Mouse (Mus musculus) kidney, embryonic 16.5 days (tissue): Measurements from ENCODE around the gene Kcnab1. TPM values are rescaled to one million over a fixed set of nuclear protein-coding genes. Genes with fewer than 3 reads are reported as not detected.

Source experiments
- ATAC-seq: fragments of 200-750 bp; cut with Nextera tagmentation; 2 replicates; pipeline ENCODE4 v1.8.0; 2017; ENCODE audit warnings: moderate TSS enrichment; ENCODE audit not compliant: low FRiP score, low TSS enrichment
- H3K27ac ChIP-seq: fragments of 300-500 bp; sonication (generic); 2 replicates; pipeline ENCODE4 v1.5.1; 2014; ENCODE audit warnings: low read length
- H3K27me3 ChIP-seq: fragments of 300-500 bp; sonication (generic); 2 replicates; pipeline ENCODE4 v1.6.1; 2014; ENCODE audit warnings: low read length, control low read depth, mixed read lengths; ENCODE audit not compliant: insufficient read depth
- H3K36me3 ChIP-seq: fragments of 300-500 bp; sonication (generic); 2 replicates; pipeline ENCODE4 v1.6.1; 2014; ENCODE audit warnings: low read length, control low read depth, mixed read lengths; ENCODE audit not compliant: insufficient read depth
- H3K4me1 ChIP-seq: fragments of 300-500 bp; sonication (generic); 2 replicates; pipeline ENCODE4 v1.6.1; 2014; ENCODE audit warnings: low read length, control low read depth, mixed read lengths; ENCODE audit not compliant: insufficient read depth
- H3K4me2 ChIP-seq: fragments of 300-500 bp; sonication (generic); replicated peaks from 2 replicates; pipeline ENCODE4 v1.6.1; 2014; ENCODE audit warnings: low read depth, low read length
- H3K4me3 ChIP-seq: fragments of 300-500 bp; sonication (generic); 2 replicates; pipeline ENCODE4 v1.5.1; 2014; ENCODE audit warnings: mild to moderate bottlenecking, low read length
- H3K9ac ChIP-seq: fragments of 300-500 bp; sonication (generic); replicated peaks from 2 replicates; pipeline ENCODE4 v1.6.1; 2014; ENCODE audit warnings: low read length
- H3K9me3 ChIP-seq: fragments of 300-500 bp; sonication (generic); 2 replicates; pipeline ENCODE4 v1.6.1; 2016; ENCODE audit warnings: low read length, control low read depth
- WGBS: fragments of 180-500 bp; shearing (Covaris S2); extraction: QIAGEN DNeasy Blood & Tissue Kit; methylation state at CpG from one replicate; pipeline ENCODE4 v1.1.7; 2014; 5-methylcytosine and 5-hydroxymethylcytosine counted together
- polyA plus RNA-seq: library from polyadenylated mRNA; unstranded; fragments of >200 nt; fragmentation: Nextera tagmentation; extraction: Ambion mirVana; gene quantifications from 2 replicates; pipeline ENCODE4 v1.2.1, GENCODE M21; 2015

Gene Kcnab1
- polyA plus RNA-seq, 1 experiment from 2014 or later: 4.1 TPM

DNA sequence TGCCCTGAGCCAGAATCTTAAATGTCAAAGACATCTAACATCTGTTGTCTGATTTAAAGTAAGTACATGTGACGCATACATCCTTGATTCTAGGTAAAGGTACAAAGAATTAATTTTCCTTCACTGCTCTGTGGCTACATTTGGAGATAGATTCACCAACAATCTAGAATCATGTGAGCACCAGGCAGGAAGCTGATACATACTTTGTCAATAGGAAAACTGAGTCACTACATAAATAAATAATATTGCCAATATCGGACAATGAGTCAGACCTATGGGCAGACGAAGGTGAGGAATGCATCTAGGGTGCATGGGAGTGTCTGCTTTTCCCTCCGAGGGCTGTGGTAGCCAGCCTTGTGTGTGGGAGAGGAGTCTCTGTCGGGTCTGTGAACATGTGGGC is 25.7 kb downstream of the Kcnab1 start:
- ATAC-seq: no peak

DNA sequence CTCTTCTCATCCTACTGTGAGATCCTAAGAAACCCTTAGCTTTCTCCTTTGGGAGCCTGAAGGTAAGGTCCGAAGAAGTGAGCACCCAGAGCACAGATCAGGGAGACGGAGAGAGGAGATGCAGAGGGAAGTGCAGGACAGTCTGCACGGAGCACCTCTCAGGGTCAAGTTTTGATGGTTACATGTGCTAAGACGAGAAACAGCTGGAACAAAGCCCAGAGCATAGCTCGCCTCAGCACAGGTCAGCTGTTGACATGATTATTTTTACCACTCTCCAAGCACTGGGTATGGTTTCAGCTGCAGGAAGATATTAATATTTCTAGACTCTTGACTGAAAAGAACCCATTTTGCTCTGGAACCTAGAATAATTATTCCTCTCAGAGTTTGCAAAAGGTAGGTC is 27.7 kb downstream of the Kcnab1 start:
- no peak for ATAC-seq
- Histone ChIP-seq H3K9ac (no peak overlapping the region), H3K4me3 (no peak overlapping the region), H3K27ac (no peak overlapping the region), H3K9me3 (no peaks in the 10 kb centered on the region), H3K4me1 (no peaks in the 10 kb centered on the region), H3K27me3 (no peaks in the 10 kb centered on the region), H3K36me3 (no peaks in the 10 kb centered on the region), H3K4me2 (no peak overlapping the region)
- WGBS: 44% methylated on average over 5 of the region's 5 CpGs

More for the DNA sequence above, 25.7 kb downstream of the Kcnab1 start:
- no peaks in the 10 kb centered on the region for H3K36me3 ChIP-seq
- WGBS: 66% methylated on average over 5 of the region's 5 CpGs
- no peaks in the 10 kb centered on the region for H3K4me1 ChIP-seq
- H3K9me3 ChIP-seq: no peaks in the 10 kb centered on the region
- no peak overlapping the region for H3K4me2 ChIP-seq
- no peak overlapping the region for H3K9ac ChIP-seq
- H3K27ac ChIP-seq: no peak overlapping the region
- no peak overlapping the region for H3K4me3 ChIP-seq
- H3K27me3 ChIP-seq: no peaks in the 10 kb centered on the region

DNA sequence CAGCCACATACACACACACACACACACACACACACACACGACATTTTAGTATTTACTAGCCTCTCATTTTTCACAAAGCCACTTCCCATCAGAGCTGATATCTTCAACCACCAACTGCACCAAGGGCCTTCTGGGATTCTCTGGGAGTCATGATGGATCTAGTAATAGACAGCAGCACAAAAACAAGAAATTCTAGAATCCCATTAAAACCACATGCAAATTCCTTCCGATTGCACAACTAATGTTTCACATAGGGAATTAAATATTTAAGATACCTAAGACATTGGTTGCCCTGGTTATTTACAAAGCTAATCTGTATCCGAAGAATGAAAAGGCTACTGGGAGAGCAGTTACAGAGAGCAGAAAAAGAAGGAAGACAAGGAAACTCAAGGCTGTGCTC is 29.6 kb downstream of the Kcnab1 start:
- Histone ChIP-seq H3K9me3 (no peaks in the 10 kb centered on the region), H3K4me2 (no peak overlapping the region), H3K4me3 (no peak overlapping the region), H3K27ac (no peak overlapping the region), H3K9ac (no peak overlapping the region), H3K27me3 (no peaks in the 10 kb centered on the region), H3K4me1 (no peaks in the 10 kb centered on the region), H3K36me3 (no peaks in the 10 kb centered on the region)
- 84% methylated on average over 3 of the region's 3 CpGs for WGBS
- no peak for ATAC-seq

DNA sequence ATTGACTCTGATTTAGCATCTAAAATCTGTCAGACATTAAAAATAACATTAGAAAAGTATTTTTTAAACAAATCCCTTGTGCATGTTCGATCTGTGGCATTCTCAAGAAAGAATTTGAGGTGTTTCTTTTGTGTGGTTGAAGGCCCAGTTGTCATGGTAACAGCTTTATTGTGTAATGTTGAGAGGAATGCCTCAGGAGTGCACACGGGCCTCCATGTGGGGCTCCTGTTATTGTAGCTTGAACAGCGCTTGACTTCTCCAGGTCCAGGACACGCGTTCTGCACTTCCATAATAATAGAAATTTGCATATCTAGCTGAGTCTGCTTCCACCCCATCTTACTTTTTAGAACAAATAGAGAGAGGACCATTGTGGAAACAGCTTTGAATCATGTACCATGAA is 36.0 kb downstream of the Kcnab1 start:
- no peak overlapping the region for H3K27ac ChIP-seq
- H3K9ac ChIP-seq: no peak overlapping the region
- 69% methylated on average over 5 of the region's 5 CpGs for WGBS
- ATAC-seq: no peak
- H3K4me2 ChIP-seq: no peak overlapping the region
- H3K4me3 ChIP-seq: no peak overlapping the region
- H3K9me3 ChIP-seq: no peaks in the 10 kb centered on the region
- no peaks in the 10 kb centered on the region for H3K4me1 ChIP-seq
- no peaks in the 10 kb centered on the region for H3K36me3 ChIP-seq
- H3K27me3 ChIP-seq: no peaks in the 10 kb centered on the region

DNA sequence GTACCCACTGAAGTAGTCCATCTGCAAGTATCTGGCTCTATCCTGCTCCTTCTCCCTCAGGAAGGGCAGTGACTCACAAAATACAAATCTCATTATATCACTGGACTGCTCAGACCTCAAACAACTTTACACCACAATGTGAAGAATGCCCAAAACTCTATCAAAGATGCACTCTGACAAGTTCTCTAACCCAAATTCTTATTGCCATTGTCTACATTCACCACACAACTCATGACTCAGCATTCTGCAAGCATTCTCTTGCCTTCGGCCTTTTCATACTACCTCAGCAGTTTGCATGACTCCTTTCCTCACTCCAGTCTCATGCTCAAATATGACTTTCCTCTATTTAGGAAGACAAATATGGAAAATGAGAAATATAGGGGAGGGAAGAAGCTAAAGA is 42.6 kb downstream of the Kcnab1 start:
- Histone ChIP-seq H3K9ac (no peak overlapping the region), H3K27ac (no peak overlapping the region), H3K27me3 (no peaks in the 10 kb centered on the region), H3K36me3 (no peaks in the 10 kb centered on the region), H3K4me3 (no peak overlapping the region), H3K4me1 (no peaks in the 10 kb centered on the region), H3K4me2 (no peak overlapping the region), H3K9me3 (no peaks in the 10 kb centered on the region)
- 85% methylated on average over 1 of the region's 1 CpGs for WGBS
- no peak for ATAC-seq

DNA sequence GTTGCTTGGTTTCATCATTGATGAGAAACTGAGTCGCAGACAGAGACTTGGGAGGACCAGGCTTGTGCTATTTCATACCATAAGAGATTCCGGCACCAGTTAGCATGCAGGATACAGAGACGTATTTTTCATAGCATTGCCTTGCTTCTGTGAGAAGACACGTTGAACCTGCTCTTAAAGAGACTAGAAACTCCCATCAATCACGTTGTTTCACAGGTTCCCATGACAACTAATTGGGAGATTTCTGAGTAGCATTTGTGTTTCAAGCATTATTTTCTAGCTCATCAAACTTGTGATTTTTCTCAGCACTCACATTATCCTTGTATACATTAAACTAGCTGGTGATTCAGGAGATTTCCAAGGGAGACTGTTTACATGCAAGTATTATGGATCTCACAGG is 63.8 kb downstream of the Kcnab1 start:
- no peaks in the 10 kb centered on the region for H3K4me1 ChIP-seq
- 73% methylated on average over 5 of the region's 5 CpGs for whole genome bisulfite sequencing
- no peaks in the 10 kb centered on the region for H3K9me3 ChIP-seq
- no peak overlapping the region for H3K4me3 ChIP-seq
- ATAC-seq: no peak
- H3K27me3 ChIP-seq: no peaks in the 10 kb centered on the region
- no peak overlapping the region for H3K4me2 ChIP-seq
- no peaks in the 10 kb centered on the region for H3K36me3 ChIP-seq
- no peak overlapping the region for H3K9ac ChIP-seq
- H3K27ac ChIP-seq: no peak overlapping the region

DNA sequence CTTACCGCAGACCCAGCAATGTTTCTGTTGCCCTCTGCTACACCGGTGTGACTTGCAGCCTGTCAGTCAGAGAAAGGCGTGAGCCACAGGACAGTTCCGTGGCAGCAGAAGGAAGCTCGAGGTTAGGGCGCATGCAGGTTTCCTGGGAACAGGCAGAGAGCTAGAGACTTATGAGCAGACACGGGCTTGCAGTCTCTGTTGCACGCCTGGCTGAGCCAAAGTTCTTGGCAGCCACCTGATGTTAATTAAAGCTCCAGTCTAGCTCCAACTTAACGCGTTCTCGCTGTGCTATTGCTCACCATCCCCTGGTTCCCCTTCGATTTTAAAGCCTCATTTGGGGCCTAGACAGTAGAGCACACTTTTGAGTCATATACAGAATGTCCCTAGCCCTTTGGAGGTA is 65.4 kb downstream of the Kcnab1 start:
- H3K27me3 ChIP-seq: no peaks in the 10 kb centered on the region
- no peak overlapping the region for H3K27ac ChIP-seq
- ATAC-seq: peak; percentile 63; the same call in 1 of the 2 replicates
- H3K36me3 ChIP-seq: no peaks in the 10 kb centered on the region
- H3K4me3 ChIP-seq: no peak overlapping the region
- WGBS: 52% methylated on average over 12 of the region's 12 CpGs
- H3K4me1 ChIP-seq: no peaks in the 10 kb centered on the region
- no peak overlapping the region for H3K9ac ChIP-seq
- H3K9me3 ChIP-seq: no peaks in the 10 kb centered on the region
- H3K4me2 ChIP-seq: no peak overlapping the region

DNA sequence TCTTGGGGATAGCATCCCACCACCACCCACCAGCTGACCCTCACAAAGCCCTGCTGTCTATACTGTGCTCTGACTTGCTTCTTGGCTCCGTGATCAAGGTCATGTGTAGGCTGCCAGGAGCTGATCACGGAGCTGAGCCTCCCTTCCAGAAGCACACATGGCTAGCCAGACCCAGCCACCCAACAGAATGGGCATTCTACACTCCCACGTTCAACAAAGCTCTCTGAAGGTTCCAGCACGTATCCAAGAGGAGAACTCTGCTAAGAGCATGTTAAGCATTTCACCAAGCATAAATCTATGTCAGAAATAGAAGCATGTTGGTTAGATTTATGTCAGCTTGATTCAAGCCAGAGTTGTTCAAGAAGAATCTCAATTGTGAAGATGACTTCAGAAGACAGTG is 66.6 kb downstream of the Kcnab1 start:
- no peaks in the 10 kb centered on the region for H3K27me3 ChIP-seq
- H3K9me3 ChIP-seq: no peaks in the 10 kb centered on the region
- no peak overlapping the region for H3K4me3 ChIP-seq
- no peaks in the 10 kb centered on the region for H3K36me3 ChIP-seq
- no peak for ATAC-seq
- H3K4me2 ChIP-seq: no peak overlapping the region
- WGBS: 74% methylated on average over 4 of the region's 4 CpGs
- H3K27ac ChIP-seq: no peak overlapping the region
- H3K9ac ChIP-seq: no peak overlapping the region
- H3K4me1 ChIP-seq: no peaks in the 10 kb centered on the region

DNA sequence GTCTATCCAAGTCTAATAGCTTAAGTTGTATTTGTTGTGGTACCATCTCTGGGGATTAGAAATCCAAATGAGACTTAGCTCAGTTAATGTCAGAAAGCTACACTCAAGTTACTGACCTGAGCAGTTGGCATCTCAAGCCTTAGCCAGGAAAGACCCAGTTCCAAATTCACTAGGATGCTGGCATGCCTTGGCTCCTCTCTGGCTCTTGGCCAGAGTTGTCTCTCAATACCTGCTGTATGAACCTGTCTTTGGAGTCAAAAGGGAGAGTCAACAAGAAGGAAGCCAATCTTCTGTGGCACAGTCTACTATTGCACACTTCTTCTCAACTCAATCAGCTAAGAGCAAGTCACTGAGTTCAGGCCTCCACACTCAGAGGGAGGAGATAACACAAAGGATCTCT is 67.7 kb downstream of the Kcnab1 start:
- H3K4me2 ChIP-seq: no peak overlapping the region

DNA sequence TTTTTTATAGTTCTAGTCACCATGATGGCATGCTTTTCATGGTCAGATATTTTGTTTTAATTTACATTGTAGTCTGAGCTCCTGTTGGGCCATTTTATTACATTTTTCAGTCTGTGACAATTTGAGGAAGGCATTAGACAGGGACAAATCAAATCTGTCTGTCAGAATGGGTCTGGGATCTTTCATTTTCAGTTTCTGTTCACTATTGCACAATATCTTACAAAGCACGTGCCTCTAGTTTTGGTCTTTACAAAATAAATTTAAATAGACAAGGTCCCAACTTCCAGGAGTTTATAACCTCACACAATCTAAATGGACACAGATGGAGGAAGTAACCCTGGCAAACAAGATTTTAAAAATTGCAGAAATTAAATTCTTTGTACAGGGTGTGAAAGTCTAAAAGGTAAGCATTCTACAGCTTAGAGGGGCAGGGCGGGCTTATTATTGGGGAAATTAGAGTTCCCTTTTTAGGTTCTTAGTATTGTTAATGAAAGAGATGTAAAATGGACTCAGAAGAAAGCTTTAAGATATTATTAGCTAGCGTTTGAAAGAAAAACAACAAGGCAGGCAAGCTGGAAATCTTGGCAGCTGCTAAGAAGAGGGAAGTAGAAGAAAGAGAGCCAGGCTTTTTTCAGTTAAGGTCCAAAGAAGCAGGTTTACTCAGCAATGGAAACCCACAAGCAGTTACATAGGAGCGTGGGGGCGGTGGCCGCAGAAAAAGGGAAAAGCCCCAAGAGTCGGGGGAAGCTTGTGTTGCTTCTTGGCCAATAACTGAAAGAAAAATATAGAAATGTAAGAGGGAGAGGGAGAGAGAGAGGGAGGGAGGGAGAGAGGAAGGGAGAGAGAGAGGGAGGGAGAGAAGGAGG is 78.9 kb downstream of the Kcnab1 start:
- ATAC-seq: no peak

More for the DNA sequence above, 67.7 kb downstream of the Kcnab1 start:
- Histone ChIP-seq H3K4me1 (no peaks in the 10 kb centered on the region), H3K27ac (no peak overlapping the region), H3K9me3 (no peaks in the 10 kb centered on the region), H3K27me3 (no peaks in the 10 kb centered on the region), H3K4me3 (no peak overlapping the region), H3K9ac (no peak overlapping the region), H3K36me3 (no peaks in the 10 kb centered on the region)
- no peak for ATAC-seq

More for the DNA sequence above, 78.9 kb downstream of the Kcnab1 start:
- H3K36me3 ChIP-seq: no peaks in the 10 kb centered on the region
- H3K4me1 ChIP-seq: no peaks in the 10 kb centered on the region
- no peaks in the 10 kb centered on the region for H3K9me3 ChIP-seq
- H3K27me3 ChIP-seq: no peaks in the 10 kb centered on the region
- H3K27ac ChIP-seq: no peak overlapping the region
- no peak overlapping the region for H3K4me3 ChIP-seq
- no peak overlapping the region for H3K4me2 ChIP-seq
- no peak overlapping the region for H3K9ac ChIP-seq
- 55% methylated on average over 7 of the region's 7 CpGs for whole genome bisulfite sequencing
